Mouse (Mus musculus) heart, postnatal 0 days (tissue): ENCODE measurements around the gene Stag2.

Experiments used
- CTCF ChIP-seq: IDR thresholded peaks from 2 replicates; pipeline ENCODE4 v1.5.1; 2016; ENCODE audit warnings: antibody characterized with exemption, control low read depth, low read depth
- EP300 ChIP-seq: IDR thresholded peaks from 2 replicates; pipeline ENCODE4 v1.6.1; 2016; ENCODE audit warnings: antibody characterized with exemption, low read depth

DNA sequence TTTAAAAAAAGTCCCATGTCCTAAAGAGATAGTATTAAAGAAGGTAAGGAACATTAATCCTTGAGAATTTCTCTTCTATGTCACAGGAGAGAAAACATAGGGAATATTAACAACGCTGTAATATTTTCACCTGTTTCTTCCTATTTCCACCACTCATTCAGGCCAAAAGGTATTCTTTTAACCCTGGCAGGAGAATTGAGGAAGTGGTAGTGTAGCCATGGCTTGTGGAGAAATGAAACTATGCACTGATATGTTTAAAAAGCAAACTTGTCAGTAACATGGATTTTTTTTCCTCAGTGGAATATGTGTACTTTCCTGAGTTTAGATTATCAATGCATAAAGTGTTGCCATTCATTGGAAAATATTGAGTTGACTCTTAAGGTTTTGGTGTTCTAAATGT, 16.3 kb downstream of the Stag2 start:
- TF ChIP-seq CTCF (no peak), EP300 (no peak)
